Mouse (Mus musculus) A20 (cell line): ENCODE measurements around the gene Rab28.

Source experiments
- DNase-seq: peaks from one replicate; pipeline ENCODE4 v3.0.0-alpha.2; 2011; ENCODE audit warnings: low read depth, low spot score

Rab28 gene

GRCm38 (mm10) chr5:41708051-41708630, at the start of gene Rab28:
Gene Rab28 (minus strand): TSS chr5:41708157.
- peak; percentile 98 for DNase-seq

GRCm38 (mm10) chr5:41757338-41757737, 49.4 kb upstream of the Rab28 start:
- no peak for DNase-seq

GRCm38 (mm10) chr5:41756396-41756795, 48.4 kb upstream of the Rab28 start:
- no peak for DNase-seq

GRCm38 (mm10) chr5:41755373-41755960, 47.5 kb upstream of the Rab28 start:
- DNase-seq: no peak

- DNase-seq: no peak
These were observed 46.9 kb upstream of the Rab28 start for GRCm38 (mm10) chr5:41754836-41755235.

- DNase-seq: no peak
These were observed 46.3 kb upstream of the Rab28 start for GRCm38 (mm10) chr5:41754226-41754775.

GRCm38 (mm10) chr5:41752721-41753120, 44.8 kb upstream of the Rab28 start:
- no peak for DNase-seq

GRCm38 (mm10) chr5:41744898-41745780, 37.2 kb upstream of the Rab28 start:
- DNase-seq: no peak

GRCm38 (mm10) chr5:41744234-41744633, 36.3 kb upstream of the Rab28 start:
- DNase-seq: no peak

GRCm38 (mm10) chr5:41738817-41739216, 30.9 kb upstream of the Rab28 start:
- DNase-seq: peak; percentile 89

GRCm38 (mm10) chr5:41737039-41737438, 29.1 kb upstream of the Rab28 start:
- DNase-seq: no peak

- DNase-seq: no peak
These were observed 19.1 kb upstream of the Rab28 start for GRCm38 (mm10) chr5:41727017-41727416.

- DNase-seq: no peak
These were observed 17.6 kb upstream of the Rab28 start for GRCm38 (mm10) chr5:41725573-41725972.

- peak; percentile 81 for DNase-seq
These were observed 592 bp downstream of the Rab28 start for GRCm38 (mm10) chr5:41707115-41708015.

- DNase-seq: no peak
These were observed 1.2 kb downstream of the Rab28 start for GRCm38 (mm10) chr5:41706777-41707114.

- peak; percentile 63 for DNase-seq
These were observed 6.9 kb downstream of the Rab28 start for GRCm38 (mm10) chr5:41701085-41701484.

- DNase-seq: peak; percentile 40
These were observed 10.0 kb downstream of the Rab28 start for GRCm38 (mm10) chr5:41697958-41698357.

GRCm38 (mm10) chr5:41685016-41685415, 22.9 kb downstream of the Rab28 start:
- DNase-seq: no peak

- peak; percentile 20 for DNase-seq
These were observed 24.0 kb downstream of the Rab28 start for GRCm38 (mm10) chr5:41683976-41684375.

- no peak for DNase-seq
These were observed 41.9 kb downstream of the Rab28 start for GRCm38 (mm10) chr5:41666012-41666411.

GRCm38 (mm10) chr5:41636793-41637192, 71.2 kb downstream of the Rab28 start:
- peak; percentile 39 for DNase-seq
